Mouse (Mus musculus): Measurements from ENCODE around the gene Myo1b. TPM values are rescaled to one million over a fixed set of nuclear protein-coding genes. Genes with fewer than 3 reads are reported as not detected.
"Not testable (repeated sequence)": the region's sequence is repeated elsewhere in the genome, so short reads cannot be mapped to it uniquely, and the experiment has no call there.

Myo1b gene
- polyA plus RNA-seq, 1 experiment from 2014 or later = 63.8 TPM

- not testable (repeated sequence) for H3K4me3 ChIP-seq (replicated peaks); H3K9me3 ChIP-seq; H3K27ac ChIP-seq; H3K27me3 ChIP-seq (replicated peaks); H3K4me1 ChIP-seq; H3K9ac ChIP-seq; ATAC-seq (ENCODE audit: insufficient read depth, low FRiP score, low read depth); H3K36me3 ChIP-seq; H3K4me2 ChIP-seq
- 70% methylated on average over 2 of the region's 2 CpGs for WGBS
Measured at GRCm38 (mm10) chr1:51871234-51871633, 44.6 kb downstream of the Myo1b start.

- Histone ChIP-seq H3K4me1 (peaks cover 8% of the 10 kb centered on the region), H3K9me3 (no peaks in the 10 kb centered on the region), H3K9ac (no peak overlapping the region), H3K4me3 (replicated peaks) (no peak overlapping the region), H3K27ac (peak overlapping the region; percentile 74), H3K36me3 (no peaks in the 10 kb centered on the region), H3K27me3 (replicated peaks) (no peaks in the 10 kb centered on the region), H3K4me2 (peak overlapping the region; percentile 20; the same call in 1 of the 2 replicates)
- ATAC-seq (ENCODE audit: insufficient read depth, low FRiP score, low read depth) = no peak; the same call in 1 of the 2 replicates
- 43% methylated on average over 8 of the region's 8 CpGs for WGBS
Measured at GRCm38 (mm10) chr1:51862828-51863421, 52.9 kb downstream of the Myo1b start.

GRCm38 (mm10) chr1:51860837-51861236 is 55.0 kb downstream of the Myo1b start:
- Histone ChIP-seq H3K27me3 (replicated peaks) (no peaks in the 10 kb centered on the region), H3K4me2 (no peak overlapping the region), H3K36me3 (no peaks in the 10 kb centered on the region), H3K4me1 (peaks cover 16% of the 10 kb centered on the region), H3K9ac (no peak overlapping the region), H3K4me3 (replicated peaks) (no peak overlapping the region), H3K9me3 (no peaks in the 10 kb centered on the region), H3K27ac (no peak overlapping the region)
- ATAC-seq (ENCODE audit: insufficient read depth, low FRiP score, low read depth) = no peak
- WGBS = 79% methylated on average over 10 of the region's 10 CpGs

- Histone ChIP-seq H3K4me3 (replicated peaks) (no peak overlapping the region), H3K27ac (no peak overlapping the region), H3K4me2 (no peak overlapping the region), H3K9ac (no peak overlapping the region), H3K4me1 (peaks cover 18% of the 10 kb centered on the region; the same call in 1 of the 2 replicates), H3K36me3 (no peaks in the 10 kb centered on the region), H3K27me3 (replicated peaks) (no peaks in the 10 kb centered on the region), H3K9me3 (no peaks in the 10 kb centered on the region)
- WGBS = 68% methylated on average over 4 of the region's 4 CpGs
- ATAC-seq (ENCODE audit: insufficient read depth, low FRiP score, low read depth) = no peak
Measured at GRCm38 (mm10) chr1:51856946-51857345, 58.9 kb downstream of the Myo1b start.

- no peak overlapping the region for H3K4me3 ChIP-seq (replicated peaks)
- peaks cover 18% of the 10 kb centered on the region; the same call in 1 of the 2 replicates for H3K4me1 ChIP-seq
- WGBS = 56% methylated on average over 11 of the region's 11 CpGs
- H3K4me2 ChIP-seq = no peak overlapping the region
- no peaks in the 10 kb centered on the region for H3K27me3 ChIP-seq (replicated peaks)
- 0 out of 2 replicates have a peak overlapping the region, but pooled peaks have one; percentile 33 for H3K27ac ChIP-seq
- H3K36me3 ChIP-seq = no peaks in the 10 kb centered on the region
- 0 out of 2 replicates have a peak, but pooled peaks have one; percentile 44 for ATAC-seq (ENCODE audit: insufficient read depth, low FRiP score, low read depth)
- H3K9ac ChIP-seq = no peak overlapping the region
- no peaks in the 10 kb centered on the region for H3K9me3 ChIP-seq
Measured at GRCm38 (mm10) chr1:51856245-51856915, 59.5 kb downstream of the Myo1b start.

- peaks cover 18% of the 10 kb centered on the region; the same call in 1 of the 2 replicates for H3K4me1 ChIP-seq
- no peak for ATAC-seq (ENCODE audit: insufficient read depth, low FRiP score, low read depth)
- H3K27me3 ChIP-seq (replicated peaks) = no peaks in the 10 kb centered on the region
- H3K9ac ChIP-seq = no peak overlapping the region
- H3K27ac ChIP-seq = peak overlapping the region; percentile 33; the same call in 1 of the 2 replicates
- H3K4me3 ChIP-seq (replicated peaks) = no peak overlapping the region
- 45% methylated on average over 10 of the region's 10 CpGs for WGBS
- no peak overlapping the region for H3K4me2 ChIP-seq
- no peaks in the 10 kb centered on the region for H3K9me3 ChIP-seq
- H3K36me3 ChIP-seq = no peaks in the 10 kb centered on the region
Measured at GRCm38 (mm10) chr1:51855541-51856244, 60.2 kb downstream of the Myo1b start.

GRCm38 (mm10) chr1:51852314-51852713 is 63.6 kb downstream of the Myo1b start:
- no peak overlapping the region for H3K9ac ChIP-seq
- peaks cover 22% of the 10 kb centered on the region; the same call in 1 of the 2 replicates for H3K4me1 ChIP-seq
- H3K9me3 ChIP-seq = no peaks in the 10 kb centered on the region
- no peak for ATAC-seq (ENCODE audit: insufficient read depth, low FRiP score, low read depth)
- no peak overlapping the region for H3K4me3 ChIP-seq (replicated peaks)
- H3K4me2 ChIP-seq = no peak overlapping the region
- WGBS = 69% methylated on average over 5 of the region's 5 CpGs
- no peaks in the 10 kb centered on the region for H3K36me3 ChIP-seq
- no peaks in the 10 kb centered on the region for H3K27me3 ChIP-seq (replicated peaks)
- no peak overlapping the region for H3K27ac ChIP-seq

- peak; percentile 79 for ATAC-seq (ENCODE audit: insufficient read depth, low FRiP score, low read depth)
- H3K4me1 ChIP-seq = peaks cover 11% of the 10 kb centered on the region; the same call in 1 of the 2 replicates
- no peaks in the 10 kb centered on the region for H3K9me3 ChIP-seq
- no peaks in the 10 kb centered on the region for H3K36me3 ChIP-seq
- 31% methylated on average over 8 of the region's 8 CpGs for WGBS
- H3K9ac ChIP-seq = no peak overlapping the region
- peak overlapping the region; percentile 81 for H3K27ac ChIP-seq
- H3K4me3 ChIP-seq (replicated peaks) = no peak overlapping the region
- H3K27me3 ChIP-seq (replicated peaks) = no peaks in the 10 kb centered on the region
- no peak overlapping the region; the same call in 1 of the 2 replicates for H3K4me2 ChIP-seq
Measured at GRCm38 (mm10) chr1:51849570-51850211, 66.2 kb downstream of the Myo1b start.

- WGBS = 82% methylated on average over 2 of the region's 2 CpGs
- ATAC-seq (ENCODE audit: insufficient read depth, low FRiP score, low read depth) = no peak
- Histone ChIP-seq H3K4me1 (0 out of 2 replicates have a peak, but pooled peaks cover 6% of the 10 kb centered on the region), H3K9me3 (no peaks in the 10 kb centered on the region), H3K27me3 (replicated peaks) (no peaks in the 10 kb centered on the region), H3K4me2 (no peak overlapping the region), H3K36me3 (no peaks in the 10 kb centered on the region), H3K4me3 (replicated peaks) (no peak overlapping the region), H3K9ac (no peak overlapping the region), H3K27ac (no peak overlapping the region)
Measured at GRCm38 (mm10) chr1:51845264-51846036, 70.4 kb downstream of the Myo1b start.

- Histone ChIP-seq H3K4me1 (peaks cover 19% of the 10 kb centered on the region), H3K9ac (no peak overlapping the region), H3K9me3 (no peaks in the 10 kb centered on the region), H3K4me2 (no peak overlapping the region), H3K4me3 (replicated peaks) (no peak overlapping the region), H3K27me3 (replicated peaks) (no peaks in the 10 kb centered on the region), H3K27ac (no peak overlapping the region), H3K36me3 (no peaks in the 10 kb centered on the region)
- no peak for ATAC-seq (ENCODE audit: insufficient read depth, low FRiP score, low read depth)
- 66% methylated on average over 11 of the region's 11 CpGs for WGBS
Measured at GRCm38 (mm10) chr1:51837845-51838623, 77.8 kb downstream of the Myo1b start.

Data from stomach, embryonic 15.5 days (tissue).